Mouse (Mus musculus): ENCODE data around the gene Cmtm8. TPM values are rescaled to one million over a fixed set of nuclear protein-coding genes. Genes with fewer than 3 reads are reported as not detected.
A peak's percentile ranks its signal among the peaks of the same experiment; 100 is the strongest.

The Cmtm8 gene
- polyA plus RNA-seq, 1 experiment from 2014 or later, result 6.1 TPM

DNA sequence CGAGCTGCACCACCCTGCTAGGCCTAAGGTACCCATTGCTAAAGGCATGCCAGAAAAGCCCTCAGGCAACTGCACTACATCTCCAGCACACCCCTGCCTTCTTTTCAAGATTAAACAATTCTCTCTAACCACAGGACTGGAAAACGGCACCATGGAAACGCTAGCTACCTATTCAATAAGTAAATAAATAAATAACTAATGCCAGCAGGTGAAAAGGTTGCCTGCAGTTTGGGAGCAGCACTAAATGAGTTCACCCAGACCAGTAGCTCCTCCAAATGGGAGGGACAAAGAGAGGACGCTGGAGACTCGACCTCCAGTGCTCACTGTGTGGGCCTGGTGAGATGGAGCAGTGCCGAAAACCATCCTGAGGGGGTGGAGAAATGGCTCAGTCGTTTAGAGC, 13.6 kb downstream of the Cmtm8 start:
- no peak overlapping the region for H3K4me3 ChIP-seq (replicated peaks; ENCODE audit: low read depth, low read length)
- H3K4me2 ChIP-seq (ENCODE audit: low read length), result no peak overlapping the region
- H3K27me3 ChIP-seq (ENCODE audit: control insufficient read depth, insufficient read depth, low read length), result no peaks in the 10 kb centered on the region
- DNase-seq (peak; percentile 26), ATAC-seq (ENCODE audit: low FRiP score, low TSS enrichment) (no peak)
- no peak overlapping the region for H3K9ac ChIP-seq (replicated peaks; ENCODE audit: low read length)
- no peaks in the 10 kb centered on the region for H3K4me1 ChIP-seq (ENCODE audit: control insufficient read depth, insufficient read depth, low read length)
- H3K27ac ChIP-seq (replicated peaks; ENCODE audit: low read depth, low read length), result no peak overlapping the region
- no peaks in the 10 kb centered on the region for H3K36me3 ChIP-seq (ENCODE audit: control insufficient read depth, insufficient read depth, low read length)
- WGBS, result 45% methylated on average over 7 of the region's 7 CpGs
- no peaks in the 10 kb centered on the region for H3K9me3 ChIP-seq (ENCODE audit: control insufficient read depth, low read length)

DNA sequence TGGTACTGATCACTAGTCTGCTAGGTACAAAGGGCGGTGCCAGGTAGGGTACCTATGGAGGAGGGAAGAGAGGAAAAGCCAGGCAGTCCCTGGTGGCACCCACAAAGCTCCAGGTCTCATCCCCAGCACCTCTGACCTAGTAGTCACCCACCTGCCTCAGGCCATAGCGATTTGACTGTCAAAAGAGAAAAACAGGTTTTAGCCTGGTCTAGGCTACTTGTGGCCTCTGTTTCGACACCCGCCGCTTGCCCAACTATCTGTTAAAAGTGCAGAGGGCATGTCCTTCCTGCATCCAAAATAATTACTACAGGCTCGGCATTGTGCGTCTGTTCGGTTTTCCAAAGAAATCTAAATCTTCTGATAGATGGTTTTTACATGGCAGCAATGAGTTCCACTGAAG, 14.3 kb downstream of the Cmtm8 start:
- no peaks in the 10 kb centered on the region for H3K9me3 ChIP-seq (ENCODE audit: control insufficient read depth, low read length)

DNA sequence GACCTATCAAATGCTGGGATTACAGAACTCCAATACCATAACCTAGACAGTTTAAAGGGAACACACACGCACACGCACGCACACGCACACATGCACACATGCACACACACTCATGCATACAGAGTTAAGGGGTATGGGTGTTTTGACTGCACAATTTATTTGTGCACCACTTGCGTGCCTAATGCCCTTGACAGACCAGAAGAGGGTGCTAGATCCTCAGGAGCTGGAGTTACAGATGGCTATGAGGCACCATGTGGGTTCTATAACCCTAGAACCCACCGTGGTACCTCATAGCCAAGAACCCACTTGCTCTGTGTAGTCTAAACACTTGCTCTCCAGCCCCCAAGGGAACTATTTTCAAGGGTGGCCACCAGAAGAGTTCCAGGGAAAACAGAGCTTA, 15.6 kb downstream of the Cmtm8 start:
- Histone ChIP-seq H3K9me3 (ENCODE audit: control insufficient read depth, low read length) (no peaks in the 10 kb centered on the region), H3K27ac (replicated peaks; ENCODE audit: low read depth, low read length) (no peak overlapping the region), H3K27me3 (ENCODE audit: control insufficient read depth, insufficient read depth, low read length) (no peaks in the 10 kb centered on the region), H3K9ac (replicated peaks; ENCODE audit: low read length) (no peak overlapping the region), H3K36me3 (ENCODE audit: control insufficient read depth, insufficient read depth, low read length) (no peaks in the 10 kb centered on the region), H3K4me2 (ENCODE audit: low read length) (no peak overlapping the region), H3K4me3 (replicated peaks; ENCODE audit: low read depth, low read length) (no peak overlapping the region), H3K4me1 (ENCODE audit: control insufficient read depth, insufficient read depth, low read length) (no peaks in the 10 kb centered on the region)
- ATAC-seq (ENCODE audit: low FRiP score, low TSS enrichment), result no peak
- DNase-seq, result no peak
- 94% methylated on average over 6 of the region's 6 CpGs for WGBS

More for the DNA sequence above, 14.3 kb downstream of the Cmtm8 start:
- ATAC-seq (ENCODE audit: low FRiP score, low TSS enrichment) (no peak), DNase-seq (no peak)
- Histone ChIP-seq H3K4me3 (replicated peaks; ENCODE audit: low read depth, low read length) (no peak overlapping the region), H3K9ac (replicated peaks; ENCODE audit: low read length) (no peak overlapping the region), H3K27ac (replicated peaks; ENCODE audit: low read depth, low read length) (no peak overlapping the region), H3K27me3 (ENCODE audit: control insufficient read depth, insufficient read depth, low read length) (no peaks in the 10 kb centered on the region), H3K4me2 (ENCODE audit: low read length) (no peak overlapping the region), H3K4me1 (ENCODE audit: control insufficient read depth, insufficient read depth, low read length) (no peaks in the 10 kb centered on the region), H3K36me3 (ENCODE audit: control insufficient read depth, insufficient read depth, low read length) (no peaks in the 10 kb centered on the region)
- WGBS, result 88% methylated on average over 8 of the region's 8 CpGs

GRCm38 (mm10) chr9:114827242-114827852, 16.6 kb downstream of the Cmtm8 start:
- H3K27ac ChIP-seq (replicated peaks; ENCODE audit: low read depth, low read length), result no peak overlapping the region
- no peaks in the 10 kb centered on the region for H3K4me1 ChIP-seq (ENCODE audit: control insufficient read depth, insufficient read depth, low read length)
- ATAC-seq (ENCODE audit: low FRiP score, low TSS enrichment) (no peak), DNase-seq (no peak)
- 72% methylated on average over 1 of the region's 1 CpGs for WGBS
- no peaks in the 10 kb centered on the region for H3K36me3 ChIP-seq (ENCODE audit: control insufficient read depth, insufficient read depth, low read length)
- H3K9me3 ChIP-seq (ENCODE audit: control insufficient read depth, low read length), result no peaks in the 10 kb centered on the region
- no peaks in the 10 kb centered on the region for H3K27me3 ChIP-seq (ENCODE audit: control insufficient read depth, insufficient read depth, low read length)
- no peak overlapping the region for H3K9ac ChIP-seq (replicated peaks; ENCODE audit: low read length)
- H3K4me3 ChIP-seq (replicated peaks; ENCODE audit: low read depth, low read length), result no peak overlapping the region
- no peak overlapping the region for H3K4me2 ChIP-seq (ENCODE audit: low read length)

DNA sequence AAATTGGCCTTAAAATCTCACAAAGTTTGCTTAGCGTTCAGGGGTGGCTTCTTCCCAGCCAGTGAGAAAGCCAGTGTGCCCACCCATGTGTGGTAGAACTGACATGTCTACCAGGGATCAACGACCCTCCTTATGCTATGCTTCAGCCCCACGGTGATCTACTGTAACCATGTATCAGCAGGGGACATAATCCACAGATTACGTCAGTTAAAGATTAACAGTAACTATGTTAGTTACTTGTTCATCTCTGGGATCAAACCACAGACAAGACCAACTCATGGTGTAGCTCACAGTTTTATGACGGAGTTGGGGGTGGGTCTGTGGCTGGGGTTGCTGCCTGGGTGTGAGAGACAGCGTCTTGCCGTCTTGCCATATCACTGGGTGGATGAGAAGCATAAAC, 19.8 kb downstream of the Cmtm8 start:
- WGBS, result 96% methylated on average over 7 of the region's 7 CpGs
- no peaks in the 10 kb centered on the region for H3K36me3 ChIP-seq (ENCODE audit: control insufficient read depth, insufficient read depth, low read length)
- DNase-seq (no peak), ATAC-seq (ENCODE audit: low FRiP score, low TSS enrichment) (no peak)
- H3K9me3 ChIP-seq (ENCODE audit: control insufficient read depth, low read length), result no peaks in the 10 kb centered on the region
- no peaks in the 10 kb centered on the region for H3K4me1 ChIP-seq (ENCODE audit: control insufficient read depth, insufficient read depth, low read length)
- H3K4me2 ChIP-seq (ENCODE audit: low read length), result no peak overlapping the region
- H3K27me3 ChIP-seq (ENCODE audit: control insufficient read depth, insufficient read depth, low read length), result no peaks in the 10 kb centered on the region
- no peak overlapping the region for H3K4me3 ChIP-seq (replicated peaks; ENCODE audit: low read depth, low read length)
- no peak overlapping the region for H3K27ac ChIP-seq (replicated peaks; ENCODE audit: low read depth, low read length)
- no peak overlapping the region for H3K9ac ChIP-seq (replicated peaks; ENCODE audit: low read length)

DNA sequence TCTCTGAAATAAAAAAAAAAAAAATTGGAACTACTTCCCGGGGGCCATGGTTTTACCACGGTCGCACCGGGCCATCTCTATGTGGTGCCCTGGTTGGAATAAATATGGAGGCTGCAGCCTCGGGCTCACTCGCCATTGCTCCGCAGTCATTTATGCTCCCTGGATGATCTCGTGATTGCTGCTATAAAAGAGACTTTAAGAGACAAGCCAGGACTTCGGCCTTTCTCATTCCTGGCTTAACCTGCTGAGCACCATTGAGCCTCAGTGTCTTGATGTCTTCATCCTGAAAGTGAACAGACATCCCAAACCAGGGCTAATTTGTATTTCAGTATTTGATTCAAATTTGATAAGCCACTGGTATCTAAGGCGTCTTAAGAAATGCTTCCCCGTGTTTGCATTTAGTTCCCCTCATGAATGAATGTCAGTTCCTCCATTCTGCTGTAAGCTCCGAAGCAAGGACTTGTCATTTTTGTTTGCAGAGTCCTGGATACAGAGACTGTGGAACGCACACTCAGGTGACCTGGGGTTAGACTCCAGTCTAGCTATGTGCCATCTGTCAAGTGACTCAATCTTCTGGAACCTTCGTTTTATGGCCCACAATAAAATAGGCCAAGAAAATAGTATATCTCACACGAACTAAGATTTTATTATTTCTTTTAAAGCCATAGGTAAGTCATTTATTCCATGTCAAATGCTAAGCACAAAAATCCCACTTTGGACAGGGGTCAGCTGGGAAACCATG, 22.2 kb downstream of the Cmtm8 start:
- no peak overlapping the region for H3K9ac ChIP-seq (replicated peaks; ENCODE audit: low read length)
- H3K9me3 ChIP-seq (ENCODE audit: control insufficient read depth, low read length), result no peaks in the 10 kb centered on the region
- 78% methylated on average over 15 of the region's 15 CpGs for WGBS
- ATAC-seq (ENCODE audit: low FRiP score, low TSS enrichment), result no peak
- H3K4me1 ChIP-seq (ENCODE audit: control insufficient read depth, insufficient read depth, low read length), result no peaks in the 10 kb centered on the region
- no peaks in the 10 kb centered on the region for H3K36me3 ChIP-seq (ENCODE audit: control insufficient read depth, insufficient read depth, low read length)
- no peak overlapping the region for H3K4me2 ChIP-seq (ENCODE audit: low read length)
- H3K27ac ChIP-seq (replicated peaks; ENCODE audit: low read depth, low read length), result no peak overlapping the region
- no peak overlapping the region for H3K4me3 ChIP-seq (replicated peaks; ENCODE audit: low read depth, low read length)
- DNase-seq, result no peak
- no peaks in the 10 kb centered on the region for H3K27me3 ChIP-seq (ENCODE audit: control insufficient read depth, insufficient read depth, low read length)

- no peak overlapping the region for H3K9ac ChIP-seq (replicated peaks; ENCODE audit: low read length)
- no peak for DNase-seq
- no peaks in the 10 kb centered on the region for H3K27me3 ChIP-seq (ENCODE audit: control insufficient read depth, insufficient read depth, low read length)
- H3K4me2 ChIP-seq (ENCODE audit: low read length), result no peak overlapping the region
- ATAC-seq (ENCODE audit: low FRiP score, low TSS enrichment), result no peak
- H3K27ac ChIP-seq (replicated peaks; ENCODE audit: low read depth, low read length), result no peak overlapping the region
- H3K36me3 ChIP-seq (ENCODE audit: control insufficient read depth, insufficient read depth, low read length), result no peaks in the 10 kb centered on the region
- H3K4me1 ChIP-seq (ENCODE audit: control insufficient read depth, insufficient read depth, low read length), result no peaks in the 10 kb centered on the region
- H3K9me3 ChIP-seq (ENCODE audit: control insufficient read depth, low read length), result no peaks in the 10 kb centered on the region
- 76% methylated on average over 3 of the region's 3 CpGs for WGBS
- H3K4me3 ChIP-seq (replicated peaks; ENCODE audit: low read depth, low read length), result no peak overlapping the region
Measured at GRCm38 (mm10) chr9:114818918-114819317, 25.0 kb downstream of the Cmtm8 start.

DNA sequence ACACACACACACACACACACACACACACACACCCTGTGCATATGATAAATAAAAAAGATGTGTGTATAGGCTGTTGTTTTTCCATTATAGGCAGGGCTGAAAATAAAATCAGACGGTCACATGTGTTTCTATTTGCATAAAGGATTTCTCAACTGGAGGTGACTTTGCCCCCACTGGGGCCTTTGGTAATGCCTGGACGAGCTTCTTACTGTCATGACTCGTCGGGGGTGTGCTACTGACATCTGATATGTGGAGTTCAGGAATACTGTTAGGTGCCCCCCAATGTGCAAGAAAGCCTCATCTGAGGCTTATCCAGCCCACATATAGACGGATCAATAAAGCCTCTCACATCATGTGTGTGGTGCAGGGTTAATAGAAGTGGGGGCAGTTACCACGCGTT, 26.9 kb downstream of the Cmtm8 start:
- H3K4me1 ChIP-seq (ENCODE audit: control insufficient read depth, insufficient read depth, low read length), result no peaks in the 10 kb centered on the region
- H3K4me2 ChIP-seq (ENCODE audit: low read length), result no peak overlapping the region
- no peaks in the 10 kb centered on the region for H3K27me3 ChIP-seq (ENCODE audit: control insufficient read depth, insufficient read depth, low read length)
- H3K4me3 ChIP-seq (replicated peaks; ENCODE audit: low read depth, low read length), result no peak overlapping the region
- no peak overlapping the region for H3K9ac ChIP-seq (replicated peaks; ENCODE audit: low read length)
- H3K9me3 ChIP-seq (ENCODE audit: control insufficient read depth, low read length), result no peaks in the 10 kb centered on the region
- H3K36me3 ChIP-seq (ENCODE audit: control insufficient read depth, insufficient read depth, low read length), result no peaks in the 10 kb centered on the region
- WGBS, result 72% methylated on average over 7 of the region's 7 CpGs
- DNase-seq (no peak), ATAC-seq (ENCODE audit: low FRiP score, low TSS enrichment) (no peak)
- H3K27ac ChIP-seq (replicated peaks; ENCODE audit: low read depth, low read length), result no peak overlapping the region

GRCm38 (mm10) chr9:114816121-114816520, 27.8 kb downstream of the Cmtm8 start:
- H3K4me1 ChIP-seq (ENCODE audit: control insufficient read depth, insufficient read depth, low read length), result no peaks in the 10 kb centered on the region
- no peak for DNase-seq
- no peaks in the 10 kb centered on the region for H3K9me3 ChIP-seq (ENCODE audit: control insufficient read depth, low read length)
- H3K4me2 ChIP-seq (ENCODE audit: low read length), result no peak overlapping the region
- no peaks in the 10 kb centered on the region for H3K36me3 ChIP-seq (ENCODE audit: control insufficient read depth, insufficient read depth, low read length)
- no peak overlapping the region for H3K4me3 ChIP-seq (replicated peaks; ENCODE audit: low read depth, low read length)
- ATAC-seq (ENCODE audit: low FRiP score, low TSS enrichment), result no peak
- H3K9ac ChIP-seq (replicated peaks; ENCODE audit: low read length), result no peak overlapping the region
- WGBS, result 99% methylated on average over 7 of the region's 7 CpGs
- no peak overlapping the region for H3K27ac ChIP-seq (replicated peaks; ENCODE audit: low read depth, low read length)
- no peaks in the 10 kb centered on the region for H3K27me3 ChIP-seq (ENCODE audit: control insufficient read depth, insufficient read depth, low read length)
